Mouse (Mus musculus): ENCODE data around the gene Ankrd27.

Gene Ankrd27

GRCm38 (mm10) chr7:35584068-35584785 lies 1.8 kb upstream of the Ankrd27 start:
- DNase-seq: no peak

- no peak for DNase-seq
Observed at GRCm38 (mm10) chr7:35584786-35585190, 1.3 kb upstream of the Ankrd27 start.

GRCm38 (mm10) chr7:35585191-35586054 lies 621 bp upstream of the Ankrd27 start, which contains the start of gene Rgs9bp:
Gene Rgs9bp, minus strand, starts transcription at chr7:35585582.
- no peak for DNase-seq

- DNase-seq: no peak
Observed at GRCm38 (mm10) chr7:35586906-35587445, 932 bp downstream of the Ankrd27 start.

- DNase-seq: no peak
Observed at GRCm38 (mm10) chr7:35587728-35588127, 1.7 kb downstream of the Ankrd27 start.

GRCm38 (mm10) chr7:35588680-35589428 lies 2.8 kb downstream of the Ankrd27 start:
- no peak for DNase-seq

- DNase-seq: no peak
Observed at GRCm38 (mm10) chr7:35589485-35589884, 3.4 kb downstream of the Ankrd27 start.

- DNase-seq: no peak
Observed at GRCm38 (mm10) chr7:35590731-35591191, 4.7 kb downstream of the Ankrd27 start.

- DNase-seq: no peak
Observed at GRCm38 (mm10) chr7:35594311-35594710, 8.3 kb downstream of the Ankrd27 start.

- no peak for DNase-seq
Observed at GRCm38 (mm10) chr7:35599492-35599891, 13.4 kb downstream of the Ankrd27 start.

- DNase-seq: no peak
Observed at GRCm38 (mm10) chr7:35600031-35600430, 14.0 kb downstream of the Ankrd27 start.

- no peak for DNase-seq
Observed at GRCm38 (mm10) chr7:35601106-35601505, 15.1 kb downstream of the Ankrd27 start.

- no peak for DNase-seq
Observed at GRCm38 (mm10) chr7:35602766-35603165, 16.7 kb downstream of the Ankrd27 start.

GRCm38 (mm10) chr7:35606816-35607215 lies 20.8 kb downstream of the Ankrd27 start:
- DNase-seq: no peak

- DNase-seq: no peak
Observed at GRCm38 (mm10) chr7:35609245-35609644, 23.2 kb downstream of the Ankrd27 start.

GRCm38 (mm10) chr7:35617513-35617912 lies 31.5 kb downstream of the Ankrd27 start:
- no peak for DNase-seq

- no peak for DNase-seq
Observed at GRCm38 (mm10) chr7:35622626-35623025, 36.6 kb downstream of the Ankrd27 start.

GRCm38 (mm10) chr7:35626038-35626437 lies 40.0 kb downstream of the Ankrd27 start:
- no peak for DNase-seq

- DNase-seq: no peak
Observed at GRCm38 (mm10) chr7:35627371-35627770, 41.3 kb downstream of the Ankrd27 start.

- peak; percentile 42 for DNase-seq
Observed at GRCm38 (mm10) chr7:35628496-35628895, 42.5 kb downstream of the Ankrd27 start.

GRCm38 (mm10) chr7:35636229-35636628 lies 50.2 kb downstream of the Ankrd27 start:
- DNase-seq: peak; percentile 55

- DNase-seq: no peak
Observed at GRCm38 (mm10) chr7:35636874-35637273, 50.8 kb downstream of the Ankrd27 start.

GRCm38 (mm10) chr7:35640072-35640471 lies 54.0 kb downstream of the Ankrd27 start:
- no peak for DNase-seq

All from right cerebral cortex, postnatal 14 days (tissue).